Mouse (Mus musculus) urinary bladder, postnatal 0 days (tissue): ENCODE data around the gene Rpp25l. TPM values are rescaled to one million over a fixed set of nuclear protein-coding genes. Genes with fewer than 3 reads are reported as not detected.

Source experiments
- polyA plus RNA-seq: library from polyadenylated mRNA; unstranded; fragments of >200 nt; fragmentation: Nextera tagmentation; extraction: Ambion mirVana; gene quantifications from 2 replicates; pipeline ENCODE4 v1.2.1, GENCODE M21; 2015

Gene Rpp25l
- polyA plus RNA-seq, result 32.1 and 36.3 TPM in 2 replicates

GRCm38 (mm10) chr4:41713197-41714067 is at the start of gene Rpp25l:
Gene Rpp25l (minus strand): TSS chr4:41713534.

GRCm38 (mm10) chr4:41755338-41756305 is 42.3 kb upstream of the Rpp25l start, which contains the start of gene Sigmar1:
Gene Sigmar1 (minus strand): TSS chr4:41756157.

GRCm38 (mm10) chr4:41754797-41755337 is 41.5 kb upstream of the Rpp25l start, which contains the start of gene Galt:
Gene Galt (plus strand): TSS chr4:41755228.

GRCm38 (mm10) chr4:41731052-41731765 is 17.9 kb upstream of the Rpp25l start, which contains the start of gene Arid3c:
Gene Arid3c (minus strand): TSS chr4:41731142.

DNA sequence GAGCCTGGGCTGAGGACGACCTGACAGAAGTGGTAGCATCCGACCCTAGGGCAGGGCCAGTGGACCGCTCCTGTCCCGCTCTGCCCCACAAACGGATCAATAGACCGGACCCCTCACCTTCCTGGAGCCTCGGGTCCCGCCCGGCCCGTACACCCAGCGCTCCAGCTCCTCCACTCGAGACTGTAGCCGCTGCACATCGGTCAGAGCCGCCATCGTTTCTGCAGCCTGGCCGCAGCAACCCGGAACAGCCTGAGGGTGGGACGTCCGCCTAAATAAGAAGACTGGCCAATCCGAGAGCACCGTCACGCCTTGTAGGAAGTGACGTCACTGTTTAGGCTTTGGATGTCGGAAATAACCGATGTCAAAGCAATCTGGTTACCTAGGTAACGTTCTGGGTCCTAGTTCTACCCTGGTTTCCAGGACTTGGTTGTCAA is 9.6 kb upstream of the Rpp25l start, which contains the start of gene Dctn3:
Gene Dctn3 (minus strand): TSS at position 253 of the 434 bp plus-strand sequence.

DNA sequence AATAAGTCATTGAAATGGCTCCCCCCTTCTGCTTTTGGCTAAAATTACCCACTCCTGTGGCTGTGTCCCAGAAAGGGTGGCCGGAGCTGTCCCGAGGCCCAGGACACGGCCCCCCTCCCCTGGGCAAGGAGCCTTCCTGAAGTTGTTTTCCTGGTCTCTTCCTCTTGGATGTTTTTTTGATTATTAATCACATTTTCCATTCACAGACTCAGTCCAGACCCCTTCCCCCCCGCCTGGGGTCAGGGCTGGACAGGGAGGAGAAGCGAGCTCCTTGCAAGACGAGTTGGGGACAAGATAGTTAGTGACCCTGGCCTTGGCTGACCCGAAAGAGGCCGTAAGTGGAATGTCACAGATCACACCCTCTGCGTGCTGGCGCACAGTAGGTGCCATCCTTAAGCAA is 13.6 kb downstream of the Rpp25l start, which contains the start of gene Il11ra1:
Gene Il11ra1 (plus strand): TSS at position 207 of the 400 bp plus-strand sequence.

DNA sequence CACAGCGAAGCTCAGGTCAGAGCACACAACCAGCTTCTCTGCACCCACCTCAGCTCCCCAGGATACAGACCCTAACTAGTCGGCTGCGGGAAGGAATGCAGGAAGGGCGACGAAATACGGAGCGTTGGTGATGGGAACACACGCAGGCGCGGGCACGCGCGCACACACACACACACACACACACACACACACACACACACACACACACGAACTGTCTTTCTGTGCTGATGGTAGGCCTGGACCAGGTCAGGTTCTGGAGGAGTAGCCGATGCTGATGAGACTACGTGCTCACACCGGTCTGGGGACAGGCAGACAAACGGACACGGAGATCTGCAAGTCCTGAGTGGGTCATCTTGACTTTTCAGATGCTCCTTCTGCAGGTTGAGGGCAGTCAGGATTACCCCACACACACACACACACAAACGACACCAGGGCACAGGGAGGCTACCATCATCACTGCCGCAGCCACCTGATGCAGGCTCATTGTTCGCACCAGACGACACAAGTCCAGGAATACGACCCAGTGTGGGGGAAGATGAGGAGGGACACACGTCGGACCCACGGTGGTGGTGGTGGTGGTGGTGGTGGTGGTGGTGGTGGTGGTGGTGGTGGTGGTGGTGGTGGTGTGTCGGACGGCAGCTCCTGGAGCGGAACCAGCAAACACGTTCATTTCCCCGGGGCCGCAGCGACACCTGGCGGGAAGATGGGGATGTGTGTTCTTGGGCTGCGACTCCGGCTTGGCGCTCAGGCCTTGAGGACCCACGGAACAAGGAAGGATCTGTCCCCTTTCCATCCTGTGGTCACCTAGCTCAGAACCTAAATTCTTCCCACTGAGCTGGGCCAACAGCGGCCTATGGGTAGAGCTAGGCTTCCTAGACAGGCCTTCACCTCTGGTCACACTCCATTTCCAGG is 16.1 kb downstream of the Rpp25l start, which contains the start of gene Cntfr:
Gene Cntfr (minus strand): TSS at position 160 of the 912 bp plus-strand sequence.

Other genes with a start within 250 kb of the Rpp25l start
- 0.92 and 1.6 TPM in 2 replicates for gene Kif24, start 248.6 kb downstream of the Rpp25l start, polyA plus RNA-seq
- gene Nudt2, start 248.4 kb downstream of the Rpp25l start, polyA plus RNA-seq, result 32.5 and 40.2 TPM in 2 replicates
- 7.5 and 7.8 TPM in 2 replicates for gene AI464131, start 210.5 kb downstream of the Rpp25l start, polyA plus RNA-seq
- gene 1110017D15Rik, start 196.2 kb downstream of the Rpp25l start, polyA plus RNA-seq, result not detected in 2 replicates
- 2.5 and 3.2 TPM in 2 replicates for gene Fam219a, start 144.0 kb downstream of the Rpp25l start, polyA plus RNA-seq
- gene Dnaic1, start 143.8 kb downstream of the Rpp25l start, polyA plus RNA-seq, result 33.2 and 39.3 TPM in 2 replicates
- 164 and 167 TPM in 2 replicates for gene Enho, start 73.2 kb downstream of the Rpp25l start, polyA plus RNA-seq
- gene Cntfr, start 16.4 kb downstream of the Rpp25l start, polyA plus RNA-seq, result 9.7 and 10.5 TPM in 2 replicates
- gene Il11ra1, start 13.5 kb downstream of the Rpp25l start, polyA plus RNA-seq, result 107 and 116 TPM in 2 replicates
- gene Dctn3, start 9.6 kb upstream of the Rpp25l start, polyA plus RNA-seq, result 98.6 and 120 TPM in 2 replicates
- gene Arid3c, start 17.6 kb upstream of the Rpp25l start, polyA plus RNA-seq, result not detected in 2 replicates
- gene Galt, start 41.7 kb upstream of the Rpp25l start, polyA plus RNA-seq, result 22.1 and 24.1 TPM in 2 replicates
- 71.4 and 78.8 TPM in 2 replicates for gene Sigmar1, start 42.6 kb upstream of the Rpp25l start, polyA plus RNA-seq
- 18.4 and 23.2 TPM in 2 replicates for gene Ccl27a, start 60.7 kb upstream of the Rpp25l start, polyA plus RNA-seq
- gene Gm21541, start 190.1 kb upstream of the Rpp25l start, polyA plus RNA-seq, result not detected in 2 replicates
- 0.45 and 1.3 TPM in 2 replicates for gene Gm20878, start 228.0 kb upstream of the Rpp25l start, polyA plus RNA-seq